Mouse (Mus musculus): Measurements from ENCODE around the gene Ccne1. TPM values are rescaled to one million over a fixed set of nuclear protein-coding genes. Genes with fewer than 3 reads are reported as not detected.

Gene Ccne1
- total and polyA plus RNA-seq, 3 experiments = 43.7 to 109 (median 70.0) TPM

GRCm38 (mm10) chr7:38112451-38112850 is 5.1 kb upstream of the Ccne1 start:
- Histone ChIP-seq H3K27me3 (replicated peaks) (peaks cover 28% of the 10 kb centered on the region), H3K9me3 (replicated peaks; ENCODE audit: low read length) (no peaks in the 10 kb centered on the region), H3K79me2 (replicated peaks; ENCODE audit: control insufficient read depth, extremely low read depth, insufficient read depth, poor library complexity, severe bottlenecking) (no peaks in the 10 kb centered on the region), H3K4me2 (ENCODE audit: insufficient read depth, low read depth, poor library complexity, severe bottlenecking) (no peak overlapping the region), H3K36me3 (replicated peaks in 1 of 2; ENCODE audit: control insufficient read depth in 1 of 2, insufficient read depth in 1 of 2, low read length in 1 of 2) (no peaks in the 10 kb centered on the region), H3K4me1 (ENCODE audit: control insufficient read depth in 1 of 2, insufficient read depth in 2 of 2) (peaks cover 2 to 14% of the 10 kb centered on the region in 2 experiments; a peak in 1 of 4 replicates), H3K9ac (ENCODE audit: insufficient read depth, low read depth) (no peak overlapping the region), H3K27ac (ENCODE audit: insufficient read depth, low read depth) (no peak overlapping the region), H3K4me3 (replicated peaks in 1 of 3; ENCODE audit: low read depth in 2 of 3, low read length in 2 of 3, poor library complexity in 1 of 3) (no peak overlapping the region)
- no peak for DNase-seq (ENCODE audit: extremely low read depth)
- TF ChIP-seq POLR2AphosphoS2 (IDR thresholded peaks at IDR 0.05; ENCODE audit: low read depth, low read length) (no peak), CHD2 (IDR thresholded peaks at IDR 0.05; ENCODE audit: low read length) (no peak), ZNF384 (IDR thresholded peaks at IDR 0.05; ENCODE audit: low read depth, low read length) (no peak), TBP (conservative IDR thresholded peaks at IDR 0.05; ENCODE audit: low read depth, low read length) (no peak), MYC (IDR thresholded peaks at IDR 0.05; ENCODE audit: low read depth, low read length) (no peak), KAT2A (IDR thresholded peaks at IDR 0.05; ENCODE audit: insufficient replicate concordance, low read length) (no peak), MAX (IDR thresholded peaks at IDR 0.05; ENCODE audit: low read length) (no peak), SIN3A (IDR thresholded peaks at IDR 0.05; ENCODE audit: low read length) (no peak), ZKSCAN1 (IDR thresholded peaks at IDR 0.05; ENCODE audit: borderline replicate concordance, low read depth, low read length) (no peak), ZC3H11A (IDR thresholded peaks at IDR 0.05; ENCODE audit: low read depth, low read length) (no peak), JUND (conservative IDR thresholded peaks at IDR 0.05; ENCODE audit: low read depth, low read length) (no peak)
- in situ Hi-C loops (cut with MboI; ENCODE audit: low pct_ligation_motif_present, low pct_unique_long_range_greater_than_20kb, low sequenced_read_pairs) = no loop called here
- dilution Hi-C loops (cut with MboI; ENCODE audit: extremely low pct_ligation_motif_present, extremely low pct_unique_long_range_greater_than_20kb, low sequenced_read_pairs) = no loop called here

GRCm38 (mm10) chr7:38111996-38112395 is 4.7 kb upstream of the Ccne1 start:
- H3K4me2 ChIP-seq (ENCODE audit: insufficient read depth, low read depth, poor library complexity, severe bottlenecking) = no peak overlapping the region
- TF ChIP-seq MXI1 (IDR thresholded peaks at IDR 0.05; ENCODE audit: low read depth, low read length) = no peak
- no peak for TF ChIP-seq EP300 (IDR thresholded peaks at IDR 0.05; ENCODE audit: low read length)
- no peak for TF ChIP-seq ZC3H11A (IDR thresholded peaks at IDR 0.05; ENCODE audit: low read depth, low read length)
- no peak for TF ChIP-seq TBP (conservative IDR thresholded peaks at IDR 0.05; ENCODE audit: low read depth, low read length)
- TF ChIP-seq UBTF (IDR thresholded peaks at IDR 0.05; ENCODE audit: low read depth, low read length) = no peak
- no peak for TF ChIP-seq USF2 (conservative IDR thresholded peaks at IDR 0.05; ENCODE audit: low read depth, low read length)
- TF ChIP-seq USF1 (IDR thresholded peaks at IDR 0.05; ENCODE audit: low read depth, low read length) = no peak
- TF ChIP-seq MAFK (IDR thresholded peaks at IDR 0.05; ENCODE audit: insufficient replicate concordance, low read length) = no peak
- no peak for TF ChIP-seq NELFE (IDR thresholded peaks at IDR 0.05; ENCODE audit: low read depth, low read length)
- no peak for TF ChIP-seq JUND (conservative IDR thresholded peaks at IDR 0.05; ENCODE audit: low read depth, low read length)
- no peak for TF ChIP-seq ETS1 (conservative IDR thresholded peaks at IDR 0.05; ENCODE audit: low read depth, low read length)
- TF ChIP-seq CHD2 (IDR thresholded peaks at IDR 0.05; ENCODE audit: low read length) = no peak
- TF ChIP-seq CHD1 (IDR thresholded peaks at IDR 0.05; ENCODE audit: low read depth, low read length) = no peak
- no peak for TF ChIP-seq JUN (IDR thresholded peaks at IDR 0.05; ENCODE audit: insufficient read depth, low read depth, low read length)
- no peak for TF ChIP-seq BHLHE40 (IDR thresholded peaks at IDR 0.05; ENCODE audit: low read depth, low read length)
- TF ChIP-seq CTCF (conservative IDR thresholded peaks at IDR 0.05 in 1 of 2, IDR thresholded peaks at IDR 0.05 in 1 of 2; ENCODE audit: low read depth in 2 of 2, low read length in 2 of 2) = no peak
- TF ChIP-seq SIN3A (IDR thresholded peaks at IDR 0.05; ENCODE audit: low read length) = no peak
- dilution Hi-C loops (cut with MboI; ENCODE audit: extremely low pct_ligation_motif_present, extremely low pct_unique_long_range_greater_than_20kb, low sequenced_read_pairs) = no loop called here
- in situ Hi-C loops (cut with MboI; ENCODE audit: low pct_ligation_motif_present, low pct_unique_long_range_greater_than_20kb, low sequenced_read_pairs) = no loop called here
- no peaks in the 10 kb centered on the region for H3K79me2 ChIP-seq (replicated peaks; ENCODE audit: control insufficient read depth, extremely low read depth, insufficient read depth, poor library complexity, severe bottlenecking)
- H3K36me3 ChIP-seq (replicated peaks in 1 of 2; ENCODE audit: control insufficient read depth in 1 of 2, insufficient read depth in 1 of 2, low read length in 1 of 2) = no peaks in the 10 kb centered on the region
- DNase-seq (ENCODE audit: extremely low read depth) = no peak
- no peaks in the 10 kb centered on the region for H3K9me3 ChIP-seq (replicated peaks; ENCODE audit: low read length)
- no peak overlapping the region for H3K9ac ChIP-seq (ENCODE audit: insufficient read depth, low read depth)
- H3K4me3 ChIP-seq (replicated peaks in 1 of 3; ENCODE audit: low read depth in 2 of 3, low read length in 2 of 3, poor library complexity in 1 of 3) = no peak overlapping the region
- peaks cover 27% of the 10 kb centered on the region for H3K27me3 ChIP-seq (replicated peaks)
- peaks cover 2 to 14% of the 10 kb centered on the region in 2 experiments; a peak in 1 of 4 replicates for H3K4me1 ChIP-seq (ENCODE audit: control insufficient read depth in 1 of 2, insufficient read depth in 2 of 2)
- no peak overlapping the region for H3K27ac ChIP-seq (ENCODE audit: insufficient read depth, low read depth)
